Mouse (Mus musculus): ENCODE data around the gene Marveld1. TPM values are rescaled to one million over a fixed set of nuclear protein-coding genes. Genes with fewer than 3 reads are reported as not detected.
A peak's percentile ranks its signal among the peaks of the same experiment; 100 is the strongest.

Gene Marveld1
- polyA plus RNA-seq, 1 experiment from 2014 or later = 25.0 TPM

DNA sequence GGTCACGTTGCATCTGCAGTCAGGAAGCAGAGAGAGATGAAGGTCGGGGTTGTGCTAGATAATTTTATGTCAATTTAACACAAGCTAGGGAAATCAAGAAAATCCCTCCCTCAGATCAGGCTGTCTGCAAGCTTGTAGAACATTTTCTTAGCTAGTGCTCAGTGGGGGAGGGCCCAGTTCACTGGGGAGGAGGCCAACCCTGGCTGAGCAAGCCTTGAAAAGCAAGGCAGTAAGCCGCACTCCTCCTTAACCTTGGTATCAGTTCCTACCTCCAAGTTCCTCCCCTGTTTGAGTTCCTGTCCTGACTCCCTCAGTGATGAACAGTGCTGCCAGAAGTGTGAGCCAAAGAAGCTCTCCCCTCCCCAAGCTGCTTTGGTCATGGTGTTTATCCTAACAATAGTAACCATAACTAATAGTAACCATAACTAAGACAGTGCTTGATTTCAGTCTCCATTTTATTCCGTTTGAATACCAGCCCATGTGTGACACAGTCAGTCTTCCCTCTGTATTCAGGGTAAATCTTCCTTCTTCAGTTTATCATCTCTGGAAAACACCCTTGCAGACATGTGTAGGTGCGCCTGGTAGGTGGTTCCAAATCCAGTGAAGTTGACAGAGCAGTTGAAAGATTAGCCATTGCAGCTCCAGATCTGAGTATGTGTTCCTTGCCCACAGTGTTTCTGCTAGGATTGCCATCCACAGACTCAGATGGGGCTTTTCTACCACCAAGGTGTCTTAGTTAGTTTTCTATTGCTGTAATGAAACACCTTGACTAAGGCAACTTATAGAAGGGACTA is 7.3 kb upstream of the Marveld1 start:
- H3K9ac ChIP-seq (ENCODE audit: low read length) = no peak overlapping the region

DNA sequence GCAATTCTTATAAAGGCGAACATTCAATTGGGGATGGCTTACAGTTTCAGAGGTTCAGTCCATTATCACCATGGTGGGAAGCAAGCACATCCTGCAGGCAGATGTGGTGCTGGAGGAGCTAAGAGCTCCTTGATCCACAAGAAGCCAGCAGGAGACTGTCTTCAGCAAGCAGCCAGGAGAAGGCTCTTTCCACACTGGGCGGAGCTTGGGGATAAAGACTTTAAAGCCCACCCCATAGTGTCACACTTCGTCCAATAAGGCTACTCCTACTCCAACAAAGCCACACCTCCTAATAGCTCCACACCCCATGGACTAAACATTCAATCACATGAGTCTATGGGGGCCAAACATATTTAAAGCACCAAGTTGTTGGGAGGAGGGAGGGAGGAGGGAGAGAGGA is 5.2 kb upstream of the Marveld1 start:
- H3K27ac ChIP-seq (replicated peaks in 1 of 2; ENCODE audit: control insufficient read depth in 1 of 2, insufficient read depth in 1 of 2, low read depth in 2 of 2, low read length in 2 of 2) = no peak overlapping the region
- no peak overlapping the region for H3K9ac ChIP-seq (ENCODE audit: low read length)
- H3K4me3 ChIP-seq (ENCODE audit: control insufficient read depth in 1 of 2, insufficient read depth in 1 of 2, low read depth in 1 of 2, low read length in 2 of 2) = no peak overlapping the region
- H3K27me3 ChIP-seq (ENCODE audit: control insufficient read depth, insufficient read depth, low read length) = no peaks in the 10 kb centered on the region
- no peak overlapping the region for H3K4me2 ChIP-seq (ENCODE audit: low read length)
- peaks cover 4 to 6% of the 10 kb centered on the region in 2 experiments; a peak in 2 of 4 replicates for H3K4me1 ChIP-seq (ENCODE audit: control insufficient read depth in 2 of 2, insufficient read depth in 2 of 2, low read length in 2 of 2)
- no peaks in the 10 kb centered on the region for H3K36me3 ChIP-seq (ENCODE audit: control insufficient read depth, insufficient read depth, low read length)
- WGBS = 64% methylated on average over 3 of the region's 3 CpGs
- no peaks in the 10 kb centered on the region for H3K9me3 ChIP-seq (ENCODE audit: control insufficient read depth, low read length)
- ATAC-seq (ENCODE audit: insufficient number of reproducible peaks, insufficient read depth, low FRiP score, low read depth) = no peak

More for the DNA sequence above, 7.3 kb upstream of the Marveld1 start:
- H3K9me3 ChIP-seq (ENCODE audit: control insufficient read depth, low read length) = no peaks in the 10 kb centered on the region
- no peaks in the 10 kb centered on the region for H3K36me3 ChIP-seq (ENCODE audit: control insufficient read depth, insufficient read depth, low read length)
- 74% methylated on average over 5 of the region's 5 CpGs for WGBS
- no peaks in the 10 kb centered on the region for H3K27me3 ChIP-seq (ENCODE audit: control insufficient read depth, insufficient read depth, low read length)
- no peak for ATAC-seq (ENCODE audit: insufficient number of reproducible peaks, insufficient read depth, low FRiP score, low read depth)
- H3K4me2 ChIP-seq (ENCODE audit: low read length) = no peak overlapping the region
- no peak overlapping the region for H3K4me3 ChIP-seq (ENCODE audit: control insufficient read depth in 1 of 2, insufficient read depth in 1 of 2, low read depth in 1 of 2, low read length in 2 of 2)
- peaks cover 2 to 3% of the 10 kb centered on the region in 2 experiments; a peak in 2 of 4 replicates for H3K4me1 ChIP-seq (ENCODE audit: control insufficient read depth in 2 of 2, insufficient read depth in 2 of 2, low read length in 2 of 2)
- no peak overlapping the region for H3K27ac ChIP-seq (replicated peaks in 1 of 2; ENCODE audit: control insufficient read depth in 1 of 2, insufficient read depth in 1 of 2, low read depth in 2 of 2, low read length in 2 of 2)

DNA sequence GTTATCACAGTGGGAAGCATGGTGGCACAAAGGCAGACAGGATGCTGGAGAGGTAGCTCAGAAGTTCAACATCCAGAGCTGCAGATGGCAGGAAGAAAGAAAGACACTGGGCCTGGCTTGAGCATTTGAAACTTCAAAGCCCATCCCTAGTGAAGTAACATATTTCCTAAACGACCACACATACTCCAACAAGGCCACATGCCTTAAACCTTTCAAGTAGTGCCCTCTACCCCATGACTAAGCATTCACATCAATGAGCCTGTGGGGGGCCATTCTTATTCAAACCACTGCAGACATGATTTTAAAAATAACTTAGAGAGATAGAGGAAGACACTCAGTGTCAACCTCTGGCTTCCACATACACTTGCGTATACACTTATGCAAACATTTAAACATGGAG is 4.4 kb upstream of the Marveld1 start:
- H3K4me3 ChIP-seq (ENCODE audit: control insufficient read depth in 1 of 2, insufficient read depth in 1 of 2, low read depth in 1 of 2, low read length in 2 of 2) = no peak overlapping the region
- no peak overlapping the region for H3K4me2 ChIP-seq (ENCODE audit: low read length)
- H3K27ac ChIP-seq (replicated peaks in 1 of 2; ENCODE audit: control insufficient read depth in 1 of 2, insufficient read depth in 1 of 2, low read depth in 2 of 2, low read length in 2 of 2) = no peak overlapping the region
- no peaks in the 10 kb centered on the region for H3K36me3 ChIP-seq (ENCODE audit: control insufficient read depth, insufficient read depth, low read length)
- WGBS = 82% methylated on average over 2 of the region's 2 CpGs
- no peaks in the 10 kb centered on the region for H3K27me3 ChIP-seq (ENCODE audit: control insufficient read depth, insufficient read depth, low read length)
- ATAC-seq (ENCODE audit: insufficient number of reproducible peaks, insufficient read depth, low FRiP score, low read depth) = no peak
- no peaks in the 10 kb centered on the region for H3K9me3 ChIP-seq (ENCODE audit: control insufficient read depth, low read length)
- H3K9ac ChIP-seq (ENCODE audit: low read length) = no peak overlapping the region
- peaks cover 5 to 7% of the 10 kb centered on the region in 2 experiments; a peak in 2 of 4 replicates for H3K4me1 ChIP-seq (ENCODE audit: control insufficient read depth in 2 of 2, insufficient read depth in 2 of 2, low read length in 2 of 2)

DNA sequence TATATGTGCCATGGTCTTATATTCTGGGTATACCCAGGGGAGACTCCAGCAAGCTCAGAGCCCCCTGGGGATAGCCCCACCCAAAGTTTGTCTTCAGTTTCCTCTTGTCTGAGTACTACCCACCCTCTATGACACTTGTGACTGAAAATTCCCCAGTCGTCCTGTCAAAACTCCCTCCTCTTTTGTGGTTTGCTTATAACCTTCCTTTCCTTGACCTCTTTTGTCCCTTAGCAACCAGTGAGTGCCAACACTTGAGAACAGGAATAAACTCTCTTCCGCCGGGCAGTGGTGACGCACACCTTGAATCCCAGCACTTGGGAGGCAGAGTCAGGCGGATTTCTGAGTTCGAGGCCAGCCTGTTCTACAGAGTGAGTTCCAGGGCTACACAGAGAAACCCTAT is 3.1 kb upstream of the Marveld1 start:
- no peak overlapping the region for H3K4me3 ChIP-seq (ENCODE audit: control insufficient read depth in 1 of 2, insufficient read depth in 1 of 2, low read depth in 1 of 2, low read length in 2 of 2)
- no peak overlapping the region for H3K9ac ChIP-seq (ENCODE audit: low read length)
- H3K9me3 ChIP-seq (ENCODE audit: control insufficient read depth, low read length) = no peaks in the 10 kb centered on the region
- H3K36me3 ChIP-seq (ENCODE audit: control insufficient read depth, insufficient read depth, low read length) = no peaks in the 10 kb centered on the region
- WGBS = 29% methylated on average over 6 of the region's 6 CpGs
- no peak for ATAC-seq (ENCODE audit: insufficient number of reproducible peaks, insufficient read depth, low FRiP score, low read depth)
- peaks cover 12 to 16% of the 10 kb centered on the region in 2 experiments for H3K4me1 ChIP-seq (ENCODE audit: control insufficient read depth in 2 of 2, insufficient read depth in 2 of 2, low read length in 2 of 2)
- H3K27me3 ChIP-seq (ENCODE audit: control insufficient read depth, insufficient read depth, low read length) = no peaks in the 10 kb centered on the region
- H3K4me2 ChIP-seq (ENCODE audit: low read length) = no peak overlapping the region; the same call in 1 of the 2 replicates
- H3K27ac ChIP-seq (replicated peaks in 1 of 2; ENCODE audit: control insufficient read depth in 1 of 2, insufficient read depth in 1 of 2, low read depth in 2 of 2, low read length in 2 of 2) = 0 out of 4 replicates have a peak overlapping the region, but pooled peaks have one; percentile 5 to 8

DNA sequence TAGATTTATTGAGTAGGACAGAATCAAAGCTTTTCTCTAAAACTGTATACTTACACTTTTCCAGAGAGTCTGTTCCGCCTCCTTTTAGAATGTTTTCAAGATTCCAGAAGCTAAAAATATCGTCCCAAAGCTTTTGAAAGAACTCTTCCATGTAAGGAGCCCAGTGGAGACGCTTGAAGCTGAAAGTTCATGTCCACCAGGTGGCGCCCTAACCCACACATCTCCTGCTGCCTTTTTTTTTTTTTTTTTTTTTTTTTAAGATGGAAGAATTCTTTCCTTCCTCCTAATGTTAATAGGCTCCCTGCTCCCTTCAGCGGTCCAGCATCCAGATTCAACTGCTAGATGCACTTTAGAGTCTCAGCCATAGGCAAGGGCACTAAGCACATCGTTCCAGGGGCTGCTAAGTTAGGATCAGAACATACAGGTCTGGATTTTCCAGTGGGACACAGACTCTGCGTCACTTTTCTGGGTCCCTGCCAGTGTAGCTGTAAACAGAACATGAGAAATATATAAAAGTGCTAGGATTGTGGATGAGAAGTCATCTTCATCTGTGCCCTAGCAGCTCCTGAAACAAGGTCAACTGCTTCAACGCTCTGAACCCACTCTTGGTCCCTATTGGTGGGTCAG is 2.5 kb upstream of the Marveld1 start:
- no peaks in the 10 kb centered on the region for H3K27me3 ChIP-seq (ENCODE audit: control insufficient read depth, insufficient read depth, low read length)
- no peaks in the 10 kb centered on the region for H3K36me3 ChIP-seq (ENCODE audit: control insufficient read depth, insufficient read depth, low read length)
- H3K4me2 ChIP-seq (ENCODE audit: low read length) = peak overlapping the region; percentile 28; the same call in 1 of the 2 replicates
- no peaks in the 10 kb centered on the region for H3K9me3 ChIP-seq (ENCODE audit: control insufficient read depth, low read length)
- no peak for ATAC-seq (ENCODE audit: insufficient number of reproducible peaks, insufficient read depth, low FRiP score, low read depth)
- H3K4me3 ChIP-seq (ENCODE audit: control insufficient read depth in 1 of 2, insufficient read depth in 1 of 2, low read depth in 1 of 2, low read length in 2 of 2) = no peak overlapping the region
- H3K27ac ChIP-seq (replicated peaks in 1 of 2; ENCODE audit: control insufficient read depth in 1 of 2, insufficient read depth in 1 of 2, low read depth in 2 of 2, low read length in 2 of 2) = 0 out of 4 replicates have a peak overlapping the region, but pooled peaks of 1 of the 2 experiments have one; percentile 8
- H3K4me1 ChIP-seq (ENCODE audit: control insufficient read depth in 2 of 2, insufficient read depth in 2 of 2, low read length in 2 of 2) = peaks cover 18 to 22% of the 10 kb centered on the region in 2 experiments
- 29% methylated on average over 8 of the region's 8 CpGs for WGBS
- H3K9ac ChIP-seq (ENCODE audit: low read length) = no peak overlapping the region

- H3K9ac ChIP-seq (ENCODE audit: low read length) = no peak overlapping the region
- H3K36me3 ChIP-seq (ENCODE audit: control insufficient read depth, insufficient read depth, low read length) = 0 out of 2 replicates have a peak, but pooled peaks cover under 1% of the 10 kb centered on the region
- no peak overlapping the region for H3K4me2 ChIP-seq (ENCODE audit: low read length)
- no peak for ATAC-seq (ENCODE audit: insufficient number of reproducible peaks, insufficient read depth, low FRiP score, low read depth)
- H3K9me3 ChIP-seq (ENCODE audit: control insufficient read depth, low read length) = no peaks in the 10 kb centered on the region
- no peak overlapping the region for H3K4me3 ChIP-seq (ENCODE audit: control insufficient read depth in 1 of 2, insufficient read depth in 1 of 2, low read depth in 1 of 2, low read length in 2 of 2)
- WGBS = 49% methylated on average over 4 of the region's 4 CpGs
- H3K27ac ChIP-seq (replicated peaks in 1 of 2; ENCODE audit: control insufficient read depth in 1 of 2, insufficient read depth in 1 of 2, low read depth in 2 of 2, low read length in 2 of 2) = no peak overlapping the region
- H3K4me1 ChIP-seq (ENCODE audit: control insufficient read depth in 2 of 2, insufficient read depth in 2 of 2, low read length in 2 of 2) = peaks cover 21 to 28% of the 10 kb centered on the region in 2 experiments
- H3K27me3 ChIP-seq (ENCODE audit: control insufficient read depth, insufficient read depth, low read length) = no peaks in the 10 kb centered on the region
Measured at GRCm38 (mm10) chr19:42145210-42145609, 2.0 kb upstream of the Marveld1 start.

- H3K4me2 ChIP-seq (ENCODE audit: low read length) = no peak overlapping the region
- no peak overlapping the region for H3K4me3 ChIP-seq (ENCODE audit: control insufficient read depth in 1 of 2, insufficient read depth in 1 of 2, low read depth in 1 of 2, low read length in 2 of 2)
- no peaks in the 10 kb centered on the region for H3K27me3 ChIP-seq (ENCODE audit: control insufficient read depth, insufficient read depth, low read length)
- 88% methylated on average over 2 of the region's 2 CpGs for WGBS
- H3K4me1 ChIP-seq (ENCODE audit: control insufficient read depth in 2 of 2, insufficient read depth in 2 of 2, low read length in 2 of 2) = peaks cover 21 to 33% of the 10 kb centered on the region in 2 experiments
- no peaks in the 10 kb centered on the region for H3K9me3 ChIP-seq (ENCODE audit: control insufficient read depth, low read length)
- H3K27ac ChIP-seq (replicated peaks in 1 of 2; ENCODE audit: control insufficient read depth in 1 of 2, insufficient read depth in 1 of 2, low read depth in 2 of 2, low read length in 2 of 2) = no peak overlapping the region
- peaks cover 6% of the 10 kb centered on the region for H3K36me3 ChIP-seq (ENCODE audit: control insufficient read depth, insufficient read depth, low read length)
- ATAC-seq (ENCODE audit: insufficient number of reproducible peaks, insufficient read depth, low FRiP score, low read depth) = no peak
- H3K9ac ChIP-seq (ENCODE audit: low read length) = no peak overlapping the region
Measured at GRCm38 (mm10) chr19:42145731-42146130, 1.5 kb upstream of the Marveld1 start.

All from heart, embryonic 14.5 days (tissue).